Mouse (Mus musculus): ENCODE measurements around the gene Rbl2. TPM values are rescaled to one million over a fixed set of nuclear protein-coding genes. Genes with fewer than 3 reads are reported as not detected.

Rbl2 gene
- polyA plus RNA-seq, 1 experiment from 2014 or later = 18.3 TPM

DNA sequence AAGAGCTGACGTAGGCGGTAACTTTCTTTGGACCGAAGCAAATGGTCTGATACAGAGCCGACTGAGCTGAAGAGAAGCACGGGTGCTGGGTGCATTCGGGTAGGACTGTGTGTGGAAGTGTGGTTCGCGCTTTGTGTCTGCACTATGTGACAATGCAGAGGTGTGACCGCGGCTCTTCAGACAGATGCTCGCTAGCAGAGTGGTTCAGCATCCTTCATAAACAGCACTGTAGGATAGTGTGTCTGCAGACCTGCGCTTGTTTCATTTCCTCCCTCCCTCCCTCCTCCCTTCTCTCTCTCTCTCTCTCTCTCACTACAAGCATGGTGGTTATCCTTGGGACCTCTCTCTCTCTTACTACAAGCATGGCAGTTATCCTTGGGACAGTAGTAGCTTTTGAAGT, 12.6 kb downstream of the Rbl2 start:
- no peaks in the 10 kb centered on the region for H3K27me3 ChIP-seq (ENCODE audit: control insufficient read depth, insufficient read depth, low read length)
- WGBS = 83% methylated on average over 12 of the region's 12 CpGs
- peak; percentile 25; the same call in 1 of the 2 replicates for ATAC-seq (ENCODE audit: insufficient read depth, low FRiP score)
- no peaks in the 10 kb centered on the region for H3K9me3 ChIP-seq (replicated peaks; ENCODE audit: control insufficient read depth, low read length)
- no peaks in the 10 kb centered on the region for H3K4me1 ChIP-seq (ENCODE audit: control insufficient read depth, insufficient read depth, low read length)
- H3K27ac ChIP-seq (ENCODE audit: low read length) = no peak overlapping the region
- no peak overlapping the region for H3K4me3 ChIP-seq (replicated peaks; ENCODE audit: low read length)
- 0 out of 2 replicates have a peak, but pooled peaks cover 5% of the 10 kb centered on the region for H3K36me3 ChIP-seq (ENCODE audit: control insufficient read depth, insufficient read depth, low read length)
- no peak overlapping the region for H3K9ac ChIP-seq (ENCODE audit: low read length)
- H3K4me2 ChIP-seq (ENCODE audit: low read depth, low read length) = no peak overlapping the region

- no peaks in the 10 kb centered on the region for H3K4me1 ChIP-seq (ENCODE audit: control insufficient read depth, insufficient read depth, low read length)
- no peak overlapping the region for H3K27ac ChIP-seq (ENCODE audit: low read length)
- no peak overlapping the region for H3K4me2 ChIP-seq (ENCODE audit: low read depth, low read length)
- no peaks in the 10 kb centered on the region for H3K27me3 ChIP-seq (ENCODE audit: control insufficient read depth, insufficient read depth, low read length)
- WGBS = 88% methylated on average over 7 of the region's 7 CpGs
- H3K9me3 ChIP-seq (replicated peaks; ENCODE audit: control insufficient read depth, low read length) = no peaks in the 10 kb centered on the region
- peaks cover 15% of the 10 kb centered on the region; the same call in 1 of the 2 replicates for H3K36me3 ChIP-seq (ENCODE audit: control insufficient read depth, insufficient read depth, low read length)
- ATAC-seq (ENCODE audit: insufficient read depth, low FRiP score) = no peak
- H3K9ac ChIP-seq (ENCODE audit: low read length) = no peak overlapping the region
- H3K4me3 ChIP-seq (replicated peaks; ENCODE audit: low read length) = no peak overlapping the region
These were observed 18.6 kb downstream of the Rbl2 start for GRCm38 (mm10) chr8:91088452-91088851.

GRCm38 (mm10) chr8:91089601-91090000, 19.7 kb downstream of the Rbl2 start:
- H3K4me2 ChIP-seq (ENCODE audit: low read depth, low read length) = no peak overlapping the region
- 66% methylated on average over 2 of the region's 2 CpGs for WGBS
- no peaks in the 10 kb centered on the region for H3K27me3 ChIP-seq (ENCODE audit: control insufficient read depth, insufficient read depth, low read length)
- no peak overlapping the region for H3K9ac ChIP-seq (ENCODE audit: low read length)
- peaks cover 15% of the 10 kb centered on the region; the same call in 1 of the 2 replicates for H3K36me3 ChIP-seq (ENCODE audit: control insufficient read depth, insufficient read depth, low read length)
- ATAC-seq (ENCODE audit: insufficient read depth, low FRiP score) = no peak; the same call in 1 of the 2 replicates
- no peaks in the 10 kb centered on the region for H3K4me1 ChIP-seq (ENCODE audit: control insufficient read depth, insufficient read depth, low read length)
- H3K27ac ChIP-seq (ENCODE audit: low read length) = no peak overlapping the region
- H3K4me3 ChIP-seq (replicated peaks; ENCODE audit: low read length) = no peak overlapping the region
- H3K9me3 ChIP-seq (replicated peaks; ENCODE audit: control insufficient read depth, low read length) = no peaks in the 10 kb centered on the region

DNA sequence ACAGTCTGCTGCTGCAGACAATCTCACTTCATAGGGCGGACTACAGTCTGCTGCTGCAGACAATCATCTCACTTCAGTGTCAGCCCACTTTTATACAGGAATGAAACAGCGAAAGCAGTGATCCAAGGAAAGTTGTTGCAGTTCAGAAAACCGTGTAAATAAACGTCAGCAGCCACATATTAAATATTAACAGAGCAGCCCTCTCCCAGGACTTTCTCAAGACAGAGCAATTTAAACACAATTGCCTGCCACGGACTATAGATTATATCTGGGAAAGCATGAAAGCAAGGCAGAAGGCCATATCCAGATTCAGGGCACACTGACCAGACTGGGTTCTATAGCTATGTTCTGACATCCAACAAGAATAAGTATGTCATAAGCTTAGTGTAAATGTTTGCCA, 24.3 kb downstream of the Rbl2 start:
- no peak overlapping the region for H3K9ac ChIP-seq (ENCODE audit: low read length)
- H3K4me3 ChIP-seq (replicated peaks; ENCODE audit: low read length) = no peak overlapping the region
- H3K27me3 ChIP-seq (ENCODE audit: control insufficient read depth, insufficient read depth, low read length) = no peaks in the 10 kb centered on the region
- no peaks in the 10 kb centered on the region for H3K4me1 ChIP-seq (ENCODE audit: control insufficient read depth, insufficient read depth, low read length)
- no peaks in the 10 kb centered on the region for H3K9me3 ChIP-seq (replicated peaks; ENCODE audit: control insufficient read depth, low read length)
- WGBS = 49% methylated on average over 5 of the region's 5 CpGs
- no peak overlapping the region for H3K4me2 ChIP-seq (ENCODE audit: low read depth, low read length)
- H3K27ac ChIP-seq (ENCODE audit: low read length) = peak overlapping the region; percentile 27; the same call in 1 of the 2 replicates
- 0 out of 2 replicates have a peak, but pooled peaks cover 6% of the 10 kb centered on the region for H3K36me3 ChIP-seq (ENCODE audit: control insufficient read depth, insufficient read depth, low read length)
- ATAC-seq (ENCODE audit: insufficient read depth, low FRiP score) = no peak

DNA sequence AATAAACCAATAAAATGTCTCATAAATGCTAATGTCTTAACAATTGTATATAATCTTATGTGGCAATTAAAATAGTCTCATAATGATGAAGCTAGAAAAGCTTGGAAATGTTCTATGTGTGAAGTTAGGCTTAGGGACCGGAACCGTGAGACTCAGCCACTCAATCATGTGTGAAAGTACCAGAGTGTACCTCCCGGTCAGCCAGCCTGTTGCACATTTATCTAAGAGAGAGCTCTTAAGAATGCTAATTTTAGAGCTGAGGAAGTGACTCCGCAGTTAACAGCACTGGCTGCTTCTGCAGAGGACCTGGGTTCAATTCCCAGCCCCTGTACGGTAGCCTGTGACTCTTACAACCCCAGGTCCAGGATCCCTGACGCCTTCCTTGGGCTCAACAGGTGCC, 28.2 kb downstream of the Rbl2 start:
- 89% methylated on average over 6 of the region's 6 CpGs for WGBS
- ATAC-seq (ENCODE audit: insufficient read depth, low FRiP score) = no peak
- H3K36me3 ChIP-seq (ENCODE audit: control insufficient read depth, insufficient read depth, low read length) = no peaks in the 10 kb centered on the region
- no peak overlapping the region for H3K4me2 ChIP-seq (ENCODE audit: low read depth, low read length)
- no peaks in the 10 kb centered on the region for H3K27me3 ChIP-seq (ENCODE audit: control insufficient read depth, insufficient read depth, low read length)
- H3K9ac ChIP-seq (ENCODE audit: low read length) = no peak overlapping the region
- H3K27ac ChIP-seq (ENCODE audit: low read length) = no peak overlapping the region
- no peak overlapping the region for H3K4me3 ChIP-seq (replicated peaks; ENCODE audit: low read length)
- no peaks in the 10 kb centered on the region for H3K4me1 ChIP-seq (ENCODE audit: control insufficient read depth, insufficient read depth, low read length)
- no peaks in the 10 kb centered on the region for H3K9me3 ChIP-seq (replicated peaks; ENCODE audit: control insufficient read depth, low read length)

- no peaks in the 10 kb centered on the region for H3K4me1 ChIP-seq (ENCODE audit: control insufficient read depth, insufficient read depth, low read length)
- ATAC-seq (ENCODE audit: insufficient read depth, low FRiP score) = no peak
- 79% methylated on average over 12 of the region's 12 CpGs for WGBS
- H3K27ac ChIP-seq (ENCODE audit: low read length) = no peak overlapping the region
- no peaks in the 10 kb centered on the region for H3K27me3 ChIP-seq (ENCODE audit: control insufficient read depth, insufficient read depth, low read length)
- H3K9ac ChIP-seq (ENCODE audit: low read length) = no peak overlapping the region
- no peak overlapping the region for H3K4me2 ChIP-seq (ENCODE audit: low read depth, low read length)
- no peaks in the 10 kb centered on the region for H3K9me3 ChIP-seq (replicated peaks; ENCODE audit: control insufficient read depth, low read length)
- H3K4me3 ChIP-seq (replicated peaks; ENCODE audit: low read length) = no peak overlapping the region
- peaks cover 10% of the 10 kb centered on the region; the same call in 1 of the 2 replicates for H3K36me3 ChIP-seq (ENCODE audit: control insufficient read depth, insufficient read depth, low read length)
These were observed 36.4 kb downstream of the Rbl2 start for GRCm38 (mm10) chr8:91106271-91106670.

DNA sequence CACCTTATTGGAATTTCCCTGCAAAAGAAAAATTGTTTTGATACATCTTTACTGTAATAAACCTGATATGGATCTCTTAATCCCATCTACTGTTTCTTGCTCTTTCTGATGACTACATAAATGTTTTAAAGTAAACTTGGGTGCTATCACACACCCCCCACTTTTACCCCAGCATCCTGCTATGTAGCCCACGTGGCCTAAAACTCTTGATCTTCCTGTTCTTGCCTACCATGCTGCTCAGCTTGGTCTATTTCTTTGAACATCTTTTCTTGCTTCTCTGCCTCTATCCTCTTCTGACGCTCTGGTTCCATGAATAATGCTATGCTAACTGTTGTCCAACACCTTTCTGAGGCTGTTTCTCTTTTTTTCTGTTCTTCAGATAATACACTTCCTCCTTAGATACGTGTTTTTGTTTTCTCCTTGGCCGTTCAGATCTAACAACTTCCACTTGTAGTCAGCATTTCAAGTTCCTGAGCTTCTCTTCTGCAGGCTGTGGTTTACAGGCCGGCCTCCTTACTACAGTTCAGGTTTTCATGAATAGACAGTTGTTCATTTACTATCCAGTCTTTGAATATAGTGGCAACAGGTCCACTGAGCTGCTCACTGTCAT, 42.1 kb downstream of the Rbl2 start:
- H3K4me2 ChIP-seq (ENCODE audit: low read depth, low read length) = no peak overlapping the region
- no peaks in the 10 kb centered on the region for H3K9me3 ChIP-seq (replicated peaks; ENCODE audit: control insufficient read depth, low read length)
- 82% methylated on average over 5 of the region's 5 CpGs for WGBS
- no peak overlapping the region for H3K9ac ChIP-seq (ENCODE audit: low read length)
- H3K27me3 ChIP-seq (ENCODE audit: control insufficient read depth, insufficient read depth, low read length) = no peaks in the 10 kb centered on the region
- no peak overlapping the region for H3K27ac ChIP-seq (ENCODE audit: low read length)
- ATAC-seq (ENCODE audit: insufficient read depth, low FRiP score) = no peak
- no peaks in the 10 kb centered on the region for H3K4me1 ChIP-seq (ENCODE audit: control insufficient read depth, insufficient read depth, low read length)
- H3K36me3 ChIP-seq (ENCODE audit: control insufficient read depth, insufficient read depth, low read length) = peaks cover 19% of the 10 kb centered on the region; the same call in 1 of the 2 replicates
- H3K4me3 ChIP-seq (replicated peaks; ENCODE audit: low read length) = no peak overlapping the region

- no peak for ATAC-seq (ENCODE audit: insufficient read depth, low FRiP score)
- Histone ChIP-seq H3K27me3 (ENCODE audit: control insufficient read depth, insufficient read depth, low read length) (no peaks in the 10 kb centered on the region), H3K36me3 (ENCODE audit: control insufficient read depth, insufficient read depth, low read length) (peaks cover 23% of the 10 kb centered on the region), H3K4me3 (replicated peaks; ENCODE audit: low read length) (no peak overlapping the region), H3K27ac (ENCODE audit: low read length) (no peak overlapping the region), H3K4me2 (ENCODE audit: low read depth, low read length) (no peak overlapping the region), H3K9ac (ENCODE audit: low read length) (no peak overlapping the region), H3K4me1 (ENCODE audit: control insufficient read depth, insufficient read depth, low read length) (no peaks in the 10 kb centered on the region), H3K9me3 (replicated peaks; ENCODE audit: control insufficient read depth, low read length) (no peaks in the 10 kb centered on the region)
- 79% methylated on average over 5 of the region's 5 CpGs for whole genome bisulfite sequencing
These were observed 44.6 kb downstream of the Rbl2 start for GRCm38 (mm10) chr8:91114428-91114827.

GRCm38 (mm10) chr8:91114910-91115309, 45.1 kb downstream of the Rbl2 start:
- Histone ChIP-seq H3K4me3 (replicated peaks; ENCODE audit: low read length) (no peak overlapping the region), H3K9ac (ENCODE audit: low read length) (no peak overlapping the region), H3K4me2 (ENCODE audit: low read depth, low read length) (no peak overlapping the region), H3K27me3 (ENCODE audit: control insufficient read depth, insufficient read depth, low read length) (no peaks in the 10 kb centered on the region), H3K9me3 (replicated peaks; ENCODE audit: control insufficient read depth, low read length) (no peaks in the 10 kb centered on the region), H3K36me3 (ENCODE audit: control insufficient read depth, insufficient read depth, low read length) (peaks cover 24% of the 10 kb centered on the region), H3K27ac (ENCODE audit: low read length) (no peak overlapping the region), H3K4me1 (ENCODE audit: control insufficient read depth, insufficient read depth, low read length) (no peaks in the 10 kb centered on the region)
- ATAC-seq (ENCODE audit: insufficient read depth, low FRiP score) = no peak
- WGBS = 53% methylated on average over 11 of the region's 11 CpGs
